Mouse (Mus musculus) left cerebral cortex, adult 8-10 months (tissue): Measurements from ENCODE around the gene Bbs2. TPM values are rescaled to one million over a fixed set of nuclear protein-coding genes. Genes with fewer than 3 reads are reported as not detected.
A peak's percentile ranks its signal among the peaks of the same experiment; 100 is the strongest.

Source experiments
- DNase-seq, 2 experiments: peaks; one replicate each; pipeline ENCODE4 v3.0.0; 2022; ENCODE audit warnings: low spot score in 2 of 2
- total RNA-seq, 4 experiments: library from RNA; stranded (reverse); gene quantifications; 2 replicates each; pipeline ENCODE4 v1.2.4; 2022

The Bbs2 gene
- total RNA-seq, 4 experiments from 2014 or later, result 33.2 to 41.9 (median 38.5) TPM

DNA sequence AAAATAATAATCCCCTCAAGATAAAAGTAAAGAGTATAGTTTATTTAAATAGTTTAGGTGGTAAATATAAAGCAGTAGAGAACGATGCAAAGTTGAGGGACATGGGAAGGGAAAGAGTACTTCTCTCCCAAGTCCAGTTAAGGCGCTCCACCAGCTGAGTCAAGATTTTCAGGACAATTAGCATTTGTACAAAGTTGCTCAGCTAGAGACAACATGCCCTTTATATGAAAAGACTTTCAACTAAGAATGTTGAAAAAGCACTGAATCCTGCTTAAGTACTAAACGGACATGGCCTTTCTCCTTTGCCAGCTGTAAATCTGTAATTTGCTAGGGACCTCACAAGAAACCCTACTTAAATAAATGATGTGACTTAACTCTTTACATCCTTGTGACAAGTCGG is 268 bp upstream of the Bbs2 start:
- DNase-seq, result no peak

GRCm38 (mm10) chr8:94094281-94094680 is 4.4 kb downstream of the Bbs2 start:
- DNase-seq, result no peak

GRCm38 (mm10) chr8:94092848-94093247 is 5.9 kb downstream of the Bbs2 start:
- DNase-seq, result no peak

DNA sequence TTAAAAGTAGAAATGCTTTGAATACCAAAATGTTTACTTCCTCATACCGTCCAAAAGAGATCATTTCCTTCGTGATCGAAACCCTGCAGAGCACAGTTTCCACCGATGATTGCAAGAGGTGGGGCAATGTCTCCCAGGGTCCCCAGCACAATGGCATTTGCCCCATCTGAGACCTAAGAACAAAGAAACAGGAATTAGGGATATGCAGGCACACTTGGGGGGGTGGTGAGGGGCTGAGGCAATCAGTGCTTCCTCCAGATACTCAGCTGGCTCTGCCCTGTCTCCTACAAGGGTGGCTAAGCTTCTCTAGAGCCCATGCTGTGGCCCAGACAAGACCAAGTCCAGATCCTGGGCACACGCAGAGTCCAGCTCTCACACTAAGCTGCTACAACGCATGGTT is 9.0 kb downstream of the Bbs2 start:
- DNase-seq, result no peak

DNA sequence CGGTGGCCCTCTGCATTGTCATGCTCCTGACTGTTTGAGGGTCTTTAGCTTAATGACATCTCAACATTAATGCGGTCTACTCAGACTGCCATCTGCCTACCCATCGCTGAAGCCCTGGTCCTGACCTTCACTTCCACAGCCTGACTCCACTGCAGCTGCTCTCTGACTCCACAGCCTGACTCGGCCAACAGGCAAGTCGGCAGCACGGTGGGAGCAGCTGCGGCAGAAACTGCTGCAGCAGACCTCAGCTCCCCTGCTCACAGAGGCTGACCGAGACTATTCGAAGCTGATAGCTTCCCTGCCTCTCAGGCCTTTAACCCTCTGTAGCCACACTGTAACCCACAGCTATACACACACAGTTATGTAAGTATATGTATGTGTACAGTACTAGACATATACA is 10.8 kb downstream of the Bbs2 start:
- DNase-seq, result no peak

DNA sequence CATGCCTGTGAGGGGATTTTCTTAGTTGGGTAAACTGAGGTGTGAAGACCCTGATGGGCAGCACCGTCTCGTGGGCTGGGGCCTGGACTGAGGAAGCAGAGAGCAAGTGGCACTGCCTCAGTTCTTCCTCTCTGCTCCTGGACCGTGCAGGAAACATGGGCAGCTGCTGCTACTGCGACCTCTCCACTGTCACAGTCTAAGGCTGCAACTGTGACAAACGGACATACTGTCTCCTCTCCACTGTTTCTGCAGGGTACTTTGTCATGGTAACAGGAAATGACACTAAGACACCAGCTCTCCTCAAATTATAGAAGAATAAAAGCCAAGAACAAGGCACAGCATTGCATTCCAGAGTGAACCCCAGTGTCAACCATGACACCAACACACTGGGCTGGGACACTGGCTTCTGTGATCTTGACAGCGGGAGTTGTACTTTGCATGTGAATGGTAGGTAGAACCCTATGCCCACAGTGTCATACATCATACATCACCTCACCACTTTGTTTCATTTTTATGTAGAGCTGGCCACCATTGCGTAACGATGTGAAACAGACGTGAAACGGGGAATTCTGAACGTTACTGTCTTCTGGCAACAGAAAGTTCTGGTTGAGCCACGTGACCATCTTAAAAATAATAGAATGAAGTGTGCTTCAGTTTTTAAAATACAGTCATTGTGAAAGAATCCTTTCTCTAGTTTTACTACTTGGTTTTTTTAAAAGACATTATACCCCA is 22.1 kb downstream of the Bbs2 start:
- no peak for DNase-seq

- no peak for DNase-seq
These were observed 29.9 kb downstream of the Bbs2 start for GRCm38 (mm10) chr8:94068793-94069192.

- no peak for DNase-seq
These were observed 32.4 kb downstream of the Bbs2 start for GRCm38 (mm10) chr8:94066121-94066863.

- no peak for DNase-seq
These were observed 41.4 kb downstream of the Bbs2 start for GRCm38 (mm10) chr8:94057157-94057854.

DNA sequence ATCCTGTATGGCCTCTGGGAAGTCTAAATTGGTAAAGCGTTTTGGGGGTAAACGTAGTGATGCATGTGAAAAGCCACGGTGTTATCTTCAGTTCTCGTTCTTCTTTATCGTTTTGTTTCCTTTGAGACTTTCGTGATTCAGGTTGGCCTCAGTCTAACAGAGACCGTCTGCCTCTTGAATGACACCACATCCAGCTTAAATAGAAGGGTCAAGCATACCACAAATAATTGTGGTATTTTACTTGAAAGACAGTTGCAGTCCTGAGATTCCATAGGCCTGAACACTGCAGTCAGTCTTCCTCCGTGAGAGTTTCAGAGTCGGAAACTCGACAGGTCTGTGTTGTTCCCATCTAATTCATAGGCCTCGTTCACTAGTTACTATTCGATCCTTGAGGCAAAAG is 46.0 kb downstream of the Bbs2 start:
- DNase-seq, result no peak

DNA sequence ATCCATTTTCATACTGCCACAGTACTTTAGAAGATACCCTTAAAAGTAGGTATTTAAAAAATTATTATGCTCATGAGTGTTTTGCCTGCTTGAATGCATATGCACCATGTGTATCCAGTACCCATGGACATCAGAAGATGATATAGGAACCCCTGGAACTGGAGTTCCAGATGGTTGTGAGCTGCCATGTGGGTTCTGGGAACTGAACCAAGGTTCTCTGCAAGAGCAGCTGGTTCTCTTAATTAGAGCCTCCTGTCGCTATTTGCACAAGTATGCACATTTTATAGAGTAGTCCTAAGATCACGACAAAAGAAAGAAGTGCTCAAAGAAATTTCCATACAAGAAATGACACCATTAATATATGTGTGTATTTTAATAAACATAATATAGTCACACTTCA is 50.9 kb downstream of the Bbs2 start:
- no peak for DNase-seq

- DNase-seq, result no peak
These were observed 60.9 kb downstream of the Bbs2 start for GRCm38 (mm10) chr8:94037806-94038205.

GRCm38 (mm10) chr8:94036944-94037524 is 61.7 kb downstream of the Bbs2 start, which contains the start of the genes Nudt21 and Ogfod1:
TSS of gene Nudt21 (minus strand) at chr8:94037031.
TSS of gene Ogfod1 (plus strand) at chr8:94037198.
- peak; percentile 92 to 95 for DNase-seq

GRCm38 (mm10) chr8:94036541-94036940 is 62.2 kb downstream of the Bbs2 start:
- peak; percentile 35 to 52 for DNase-seq

GRCm38 (mm10) chr8:94035200-94035599 is 63.5 kb downstream of the Bbs2 start:
- DNase-seq, result no peak

GRCm38 (mm10) chr8:94033601-94034000 is 65.1 kb downstream of the Bbs2 start:
- no peak for DNase-seq

DNA sequence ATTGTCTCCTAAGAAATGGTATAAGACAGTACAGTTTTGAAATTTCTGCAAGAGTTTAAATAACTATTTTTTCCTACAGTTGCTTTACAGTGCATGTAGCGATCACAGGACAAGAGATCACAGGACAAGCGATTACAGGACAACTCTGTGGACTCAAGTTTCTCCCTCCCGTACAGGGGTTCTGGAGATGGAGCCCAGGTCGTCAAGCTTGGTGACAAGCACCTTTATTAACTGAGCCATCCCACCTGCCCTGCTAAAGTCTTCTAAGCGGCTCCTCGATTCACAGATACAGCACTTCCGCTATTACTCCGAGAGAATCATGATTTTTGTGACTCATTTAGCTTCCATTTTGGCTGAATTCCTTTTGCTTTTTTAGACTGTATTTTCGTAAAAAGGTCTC is 69.0 kb downstream of the Bbs2 start:
- no peak for DNase-seq

DNA sequence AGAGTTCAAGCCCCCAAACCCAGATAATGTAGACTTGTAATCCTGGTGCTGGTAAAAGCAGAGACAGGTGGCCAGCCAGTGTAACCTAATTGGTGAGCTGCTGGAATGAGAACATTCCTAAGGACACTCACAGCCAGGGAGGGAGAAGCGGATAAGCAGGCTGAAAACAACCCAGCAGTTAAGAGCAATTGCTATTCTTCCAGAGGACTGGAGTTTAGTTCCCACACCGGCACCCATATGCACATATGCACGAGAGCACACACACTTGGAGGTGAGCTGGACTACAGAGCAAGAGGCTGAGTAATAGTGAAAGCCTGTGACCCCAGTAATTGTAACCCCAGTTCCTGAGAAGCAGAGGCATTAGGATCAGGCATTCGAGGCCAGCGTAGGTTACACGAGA is 74.8 kb downstream of the Bbs2 start:
- DNase-seq, result no peak
